Mouse (Mus musculus): Measurements from ENCODE around the gene Rbmxl1.

DNA sequence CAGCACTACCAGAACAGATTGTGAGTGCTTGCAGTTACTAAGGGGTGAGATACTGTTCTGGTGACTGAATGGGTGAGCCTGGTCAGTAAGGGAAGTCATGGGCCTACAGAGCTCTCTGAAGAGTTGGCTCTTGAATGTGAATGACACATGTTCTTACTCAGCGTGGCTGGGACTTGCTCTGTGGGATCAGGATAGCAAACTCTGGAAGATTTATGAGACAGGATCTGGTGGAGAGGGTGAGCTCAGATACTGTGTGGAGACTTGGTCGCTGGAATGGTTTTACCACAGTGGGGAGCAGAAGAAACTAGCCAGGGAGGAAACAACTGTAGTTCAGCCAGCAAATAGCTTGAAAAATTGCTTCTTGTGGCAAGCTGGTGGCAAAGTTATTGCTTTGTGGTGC, 35.8 kb upstream of the Rbmxl1 start:
- TF ChIP-seq CTCF (IDR thresholded peaks at IDR 0.05; ENCODE audit: borderline replicate concordance, insufficient read depth, low read length): no peak
- no peak for TF ChIP-seq POLR2A (IDR thresholded peaks at IDR 0.05; ENCODE audit: low read depth, low read length)
